Mouse (Mus musculus): ENCODE results near the gene Ensa. TPM values are rescaled to one million over a fixed set of nuclear protein-coding genes. Genes with fewer than 3 reads are reported as not detected.
"Not testable (repeated sequence)": the region's sequence is repeated elsewhere in the genome, so short reads cannot be mapped to it uniquely, and the experiment has no call there.

Ensa gene
- polyA plus RNA-seq, 1 experiment from 2014 or later: 88.1 TPM

DNA sequence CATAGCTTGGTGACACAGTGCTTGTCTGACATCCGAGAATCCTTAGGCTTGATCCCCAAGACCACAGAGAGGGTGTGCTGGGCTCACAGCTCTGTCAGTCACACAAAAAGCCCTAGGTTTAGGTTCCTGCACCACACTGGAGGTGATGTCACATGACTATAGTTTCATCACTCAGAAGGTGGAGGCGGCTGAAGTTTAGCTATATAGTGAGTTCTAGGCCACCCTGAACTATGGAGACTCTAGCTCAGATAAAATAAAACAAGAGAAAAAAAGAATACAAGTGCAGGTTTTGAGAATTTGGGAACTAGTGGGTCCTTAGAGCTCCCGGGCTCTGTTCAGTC lies 26.2 kb downstream of the Ensa start:
- peaks cover 5% of the 10 kb centered on the region; the same call in 1 of the 2 replicates for H3K4me1 ChIP-seq (ENCODE audit: control insufficient read depth, insufficient read depth, low read length)
- no peak overlapping the region for H3K4me3 ChIP-seq (ENCODE audit: low read depth, low read length)
- 85% methylated on average over 3 of the region's 3 CpGs for WGBS
- H3K36me3 ChIP-seq (ENCODE audit: control insufficient read depth, insufficient read depth, low read length): no peaks in the 10 kb centered on the region
- ATAC-seq (ENCODE audit: low FRiP score) (no peak), DNase-seq (ENCODE audit: low spot score, missing footprints) (no peak)
- H3K9me3 ChIP-seq (ENCODE audit: control insufficient read depth, low read length): no peaks in the 10 kb centered on the region
- no peak overlapping the region for H3K27ac ChIP-seq (ENCODE audit: low read depth, low read length)
- no peak overlapping the region for H3K4me2 ChIP-seq
- H3K27me3 ChIP-seq (ENCODE audit: control insufficient read depth, insufficient read depth, low read length): no peaks in the 10 kb centered on the region
- no peak overlapping the region for H3K9ac ChIP-seq (ENCODE audit: low read length)

- no peak overlapping the region for H3K4me2 ChIP-seq
- no peaks in the 10 kb centered on the region for H3K27me3 ChIP-seq (ENCODE audit: control insufficient read depth, insufficient read depth, low read length)
- no peak overlapping the region for H3K9ac ChIP-seq (ENCODE audit: low read length)
- no peak for ATAC-seq (ENCODE audit: low FRiP score)
- peaks cover 5% of the 10 kb centered on the region; the same call in 1 of the 2 replicates for H3K4me1 ChIP-seq (ENCODE audit: control insufficient read depth, insufficient read depth, low read length)
- WGBS: 87% methylated on average over 16 of the region's 16 CpGs
- DNase-seq (ENCODE audit: low spot score, missing footprints): no peak
- no peaks in the 10 kb centered on the region for H3K36me3 ChIP-seq (ENCODE audit: control insufficient read depth, insufficient read depth, low read length)
- no peak overlapping the region for H3K27ac ChIP-seq (ENCODE audit: low read depth, low read length)
- H3K4me3 ChIP-seq (ENCODE audit: low read depth, low read length): no peak overlapping the region
- no peaks in the 10 kb centered on the region for H3K9me3 ChIP-seq (ENCODE audit: control insufficient read depth, low read length)
Observed at GRCm38 (mm10) chr3:95651391-95652203, 26.8 kb downstream of the Ensa start.

DNA sequence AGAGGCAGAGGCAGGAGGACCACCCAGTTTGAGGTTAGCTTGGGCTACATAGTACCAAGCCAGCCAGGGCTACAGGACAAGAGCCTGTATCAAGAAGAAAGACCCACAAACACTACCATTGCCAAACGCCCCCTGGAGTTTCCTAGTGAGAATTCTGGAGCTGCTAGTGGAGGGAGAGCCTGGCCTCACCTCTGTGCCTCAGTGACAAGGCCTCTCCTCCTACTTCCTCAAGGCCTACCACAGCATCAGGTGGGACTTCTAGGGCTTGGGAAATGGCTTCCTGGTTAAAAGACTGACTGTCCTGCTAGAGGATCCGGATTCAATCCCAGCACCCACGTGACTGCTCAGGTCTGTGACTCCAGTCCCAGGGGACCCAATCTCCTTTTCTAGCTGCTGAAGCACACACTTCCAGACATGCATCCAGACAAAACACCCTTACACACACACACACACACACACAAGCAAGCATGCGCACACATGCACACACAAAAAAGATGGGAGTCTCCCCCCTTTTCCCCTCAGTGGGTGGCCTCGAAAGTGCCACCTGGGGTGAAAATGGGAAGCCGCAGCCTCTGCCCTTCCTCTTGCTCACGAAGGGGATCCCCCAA lies 27.5 kb downstream of the Ensa start:
- no peaks in the 10 kb centered on the region for H3K9me3 ChIP-seq (ENCODE audit: control insufficient read depth, low read length)

GRCm38 (mm10) chr3:95652871-95653270 lies 28.1 kb downstream of the Ensa start:
- 13% methylated on average over 6 of the region's 6 CpGs for WGBS

More for the DNA sequence above, 27.5 kb downstream of the Ensa start:
- ATAC-seq (ENCODE audit: low FRiP score) (0 out of 2 replicates have a peak, but pooled peaks have one; percentile 11), DNase-seq (ENCODE audit: low spot score, missing footprints) (no peak)
- Histone ChIP-seq H3K36me3 (ENCODE audit: control insufficient read depth, insufficient read depth, low read length) (no peaks in the 10 kb centered on the region), H3K4me2 (no peak overlapping the region), H3K4me1 (ENCODE audit: control insufficient read depth, insufficient read depth, low read length) (peaks cover 5% of the 10 kb centered on the region; the same call in 1 of the 2 replicates), H3K27ac (ENCODE audit: low read depth, low read length) (no peak overlapping the region), H3K9ac (ENCODE audit: low read length) (no peak overlapping the region), H3K27me3 (ENCODE audit: control insufficient read depth, insufficient read depth, low read length) (no peaks in the 10 kb centered on the region), H3K4me3 (ENCODE audit: low read depth, low read length) (no peak overlapping the region)
- WGBS: 65% methylated on average over 7 of the region's 7 CpGs

GRCm38 (mm10) chr3:95653473-95654034 lies 28.8 kb downstream of the Ensa start:
- no peaks in the 10 kb centered on the region for H3K36me3 ChIP-seq (ENCODE audit: control insufficient read depth, insufficient read depth, low read length)
- H3K27ac ChIP-seq (ENCODE audit: low read depth, low read length): no peak overlapping the region
- 14% methylated on average over 11 of the region's 11 CpGs for WGBS
- peaks cover 5% of the 10 kb centered on the region; the same call in 1 of the 2 replicates for H3K4me1 ChIP-seq (ENCODE audit: control insufficient read depth, insufficient read depth, low read length)
- H3K9me3 ChIP-seq (ENCODE audit: control insufficient read depth, low read length): no peaks in the 10 kb centered on the region
- no peak overlapping the region for H3K4me3 ChIP-seq (ENCODE audit: low read depth, low read length)
- no peak overlapping the region for H3K9ac ChIP-seq (ENCODE audit: low read length)
- no peak overlapping the region for H3K4me2 ChIP-seq
- H3K27me3 ChIP-seq (ENCODE audit: control insufficient read depth, insufficient read depth, low read length): no peaks in the 10 kb centered on the region
- DNase-seq (ENCODE audit: low spot score, missing footprints) (no peak), ATAC-seq (ENCODE audit: low FRiP score) (no peak)

More at GRCm38 (mm10) chr3:95652871-95653270, 28.1 kb downstream of the Ensa start:
- no peaks in the 10 kb centered on the region for H3K9me3 ChIP-seq (ENCODE audit: control insufficient read depth, low read length)
- H3K36me3 ChIP-seq (ENCODE audit: control insufficient read depth, insufficient read depth, low read length): no peaks in the 10 kb centered on the region
- no peaks in the 10 kb centered on the region for H3K27me3 ChIP-seq (ENCODE audit: control insufficient read depth, insufficient read depth, low read length)
- no peak overlapping the region for H3K4me3 ChIP-seq (ENCODE audit: low read depth, low read length)
- ATAC-seq (ENCODE audit: low FRiP score) (no peak), DNase-seq (ENCODE audit: low spot score, missing footprints) (no peak)
- peaks cover 5% of the 10 kb centered on the region; the same call in 1 of the 2 replicates for H3K4me1 ChIP-seq (ENCODE audit: control insufficient read depth, insufficient read depth, low read length)
- no peak overlapping the region for H3K9ac ChIP-seq (ENCODE audit: low read length)
- no peak overlapping the region for H3K27ac ChIP-seq (ENCODE audit: low read depth, low read length)
- no peak overlapping the region for H3K4me2 ChIP-seq

DNA sequence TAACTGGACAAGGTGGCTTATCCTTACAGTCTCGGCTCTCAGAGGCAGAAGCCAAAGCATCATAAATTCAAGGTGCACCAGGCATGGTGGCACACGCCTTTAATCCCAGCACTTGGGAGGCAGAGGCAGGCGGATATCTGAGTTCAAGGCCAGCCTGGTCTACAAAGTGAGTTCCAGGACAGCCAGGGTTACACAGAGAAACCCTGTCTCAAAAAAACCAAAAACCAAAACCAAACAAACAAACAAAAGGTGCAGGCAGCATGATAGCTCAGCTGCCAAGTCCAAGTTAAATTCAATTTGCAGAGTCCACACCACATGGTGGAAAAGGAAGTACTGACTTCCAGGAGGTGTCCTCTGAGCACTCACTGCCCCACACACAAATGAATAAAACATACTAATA lies 29.6 kb downstream of the Ensa start:
- not testable (repeated sequence) for H3K4me1 ChIP-seq (ENCODE audit: control insufficient read depth, insufficient read depth, low read length); ATAC-seq (ENCODE audit: low FRiP score); H3K36me3 ChIP-seq (ENCODE audit: control insufficient read depth, insufficient read depth, low read length); DNase-seq (ENCODE audit: low spot score, missing footprints); H3K9me3 ChIP-seq (ENCODE audit: control insufficient read depth, low read length); H3K9ac ChIP-seq (ENCODE audit: low read length); H3K4me2 ChIP-seq; H3K27ac ChIP-seq (ENCODE audit: low read depth, low read length); H3K27me3 ChIP-seq (ENCODE audit: control insufficient read depth, insufficient read depth, low read length); H3K4me3 ChIP-seq (ENCODE audit: low read depth, low read length)
- 88% methylated on average over 3 of the region's 3 CpGs for WGBS

DNA sequence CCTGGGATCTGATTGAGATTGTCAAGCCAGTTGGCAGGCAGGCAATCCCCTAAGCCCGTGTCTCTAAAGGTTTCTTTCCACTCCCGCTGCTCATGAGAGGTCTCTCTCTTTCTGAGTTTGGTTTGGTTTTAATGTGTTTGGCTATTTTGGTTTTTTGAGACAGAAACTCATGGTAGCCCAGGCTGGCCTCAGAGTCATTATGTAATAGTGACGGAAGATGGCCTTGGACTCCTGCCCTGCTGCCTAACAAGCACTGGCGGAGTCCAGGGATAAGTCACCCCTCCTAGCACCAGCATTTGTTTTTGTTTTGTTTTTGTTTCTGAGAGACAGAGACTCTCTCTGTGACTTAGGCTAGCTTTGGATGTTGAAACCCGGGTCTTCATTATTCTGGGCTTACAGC lies 30.6 kb downstream of the Ensa start:
- peaks cover 9% of the 10 kb centered on the region for H3K4me1 ChIP-seq (ENCODE audit: control insufficient read depth, insufficient read depth, low read length)
- H3K27ac ChIP-seq (ENCODE audit: low read depth, low read length): no peak overlapping the region
- ATAC-seq (ENCODE audit: low FRiP score) (no peak), DNase-seq (ENCODE audit: low spot score, missing footprints) (no peak)
- no peak overlapping the region for H3K4me2 ChIP-seq
- WGBS: 91% methylated on average over 5 of the region's 5 CpGs
- no peaks in the 10 kb centered on the region for H3K36me3 ChIP-seq (ENCODE audit: control insufficient read depth, insufficient read depth, low read length)
- no peaks in the 10 kb centered on the region for H3K27me3 ChIP-seq (ENCODE audit: control insufficient read depth, insufficient read depth, low read length)
- H3K9ac ChIP-seq (ENCODE audit: low read length): no peak overlapping the region
- H3K4me3 ChIP-seq (ENCODE audit: low read depth, low read length): no peak overlapping the region
- H3K9me3 ChIP-seq (ENCODE audit: control insufficient read depth, low read length): no peaks in the 10 kb centered on the region

- Histone ChIP-seq H3K4me1 (ENCODE audit: control insufficient read depth, insufficient read depth, low read length) (peaks cover 21% of the 10 kb centered on the region), H3K27me3 (ENCODE audit: control insufficient read depth, insufficient read depth, low read length) (no peaks in the 10 kb centered on the region), H3K9ac (ENCODE audit: low read length) (no peak overlapping the region), H3K27ac (ENCODE audit: low read depth, low read length) (no peak overlapping the region), H3K9me3 (ENCODE audit: control insufficient read depth, low read length) (no peaks in the 10 kb centered on the region), H3K4me3 (ENCODE audit: low read depth, low read length) (no peak overlapping the region), H3K36me3 (ENCODE audit: control insufficient read depth, insufficient read depth, low read length) (no peaks in the 10 kb centered on the region), H3K4me2 (no peak overlapping the region)
- WGBS: 84% methylated on average over 3 of the region's 3 CpGs
- no peak for DNase-seq (ENCODE audit: low spot score, missing footprints)
- ATAC-seq (ENCODE audit: low FRiP score): no peak
Observed at GRCm38 (mm10) chr3:95657108-95657507, 32.3 kb downstream of the Ensa start.

DNA sequence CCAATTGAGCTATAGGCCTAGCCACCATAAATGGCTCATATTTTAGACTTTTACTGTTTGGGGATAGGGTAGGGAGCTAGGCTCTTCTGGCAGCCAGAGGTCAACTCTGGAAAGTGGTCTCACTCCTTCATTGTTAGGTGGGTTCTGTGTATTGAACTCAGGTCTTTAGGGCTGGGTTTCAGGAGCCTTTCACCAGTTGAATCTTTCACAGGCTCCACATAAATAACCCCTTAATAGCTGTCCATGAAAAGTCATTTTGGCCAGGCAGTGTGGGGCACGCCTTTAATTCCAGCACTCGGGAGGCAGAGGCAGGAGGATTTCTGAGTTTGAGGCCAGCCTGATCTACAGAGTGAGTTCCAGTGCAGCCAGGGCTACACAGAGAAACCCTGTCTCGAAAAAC lies 32.9 kb downstream of the Ensa start:
- Histone ChIP-seq H3K4me2 (peak overlapping the region; percentile 78; the same call in 1 of the 2 replicates), H3K9ac (ENCODE audit: low read length) (peak overlapping the region; percentile 99; the same call in 1 of the 2 replicates), H3K27ac (ENCODE audit: low read depth, low read length) (no peak overlapping the region), H3K4me1 (ENCODE audit: control insufficient read depth, insufficient read depth, low read length) (peaks cover 23% of the 10 kb centered on the region), H3K4me3 (ENCODE audit: low read depth, low read length) (peak overlapping the region; percentile 98), H3K36me3 (ENCODE audit: control insufficient read depth, insufficient read depth, low read length) (no peaks in the 10 kb centered on the region), H3K27me3 (ENCODE audit: control insufficient read depth, insufficient read depth, low read length) (no peaks in the 10 kb centered on the region), H3K9me3 (ENCODE audit: control insufficient read depth, low read length) (no peaks in the 10 kb centered on the region)
- no peak for DNase-seq (ENCODE audit: low spot score, missing footprints)
- 90% methylated on average over 3 of the region's 3 CpGs for WGBS
- ATAC-seq (ENCODE audit: low FRiP score): no peak

All from midbrain, embryonic 11.5 days (tissue).